Mouse (Mus musculus): ENCODE measurements around the gene Tbxas1. TPM values are rescaled to one million over a fixed set of nuclear protein-coding genes. Genes with fewer than 3 reads are reported as not detected.

Tbxas1 gene
- polyA plus RNA-seq, 1 experiment from 2014 or later, result 1.5 TPM

DNA sequence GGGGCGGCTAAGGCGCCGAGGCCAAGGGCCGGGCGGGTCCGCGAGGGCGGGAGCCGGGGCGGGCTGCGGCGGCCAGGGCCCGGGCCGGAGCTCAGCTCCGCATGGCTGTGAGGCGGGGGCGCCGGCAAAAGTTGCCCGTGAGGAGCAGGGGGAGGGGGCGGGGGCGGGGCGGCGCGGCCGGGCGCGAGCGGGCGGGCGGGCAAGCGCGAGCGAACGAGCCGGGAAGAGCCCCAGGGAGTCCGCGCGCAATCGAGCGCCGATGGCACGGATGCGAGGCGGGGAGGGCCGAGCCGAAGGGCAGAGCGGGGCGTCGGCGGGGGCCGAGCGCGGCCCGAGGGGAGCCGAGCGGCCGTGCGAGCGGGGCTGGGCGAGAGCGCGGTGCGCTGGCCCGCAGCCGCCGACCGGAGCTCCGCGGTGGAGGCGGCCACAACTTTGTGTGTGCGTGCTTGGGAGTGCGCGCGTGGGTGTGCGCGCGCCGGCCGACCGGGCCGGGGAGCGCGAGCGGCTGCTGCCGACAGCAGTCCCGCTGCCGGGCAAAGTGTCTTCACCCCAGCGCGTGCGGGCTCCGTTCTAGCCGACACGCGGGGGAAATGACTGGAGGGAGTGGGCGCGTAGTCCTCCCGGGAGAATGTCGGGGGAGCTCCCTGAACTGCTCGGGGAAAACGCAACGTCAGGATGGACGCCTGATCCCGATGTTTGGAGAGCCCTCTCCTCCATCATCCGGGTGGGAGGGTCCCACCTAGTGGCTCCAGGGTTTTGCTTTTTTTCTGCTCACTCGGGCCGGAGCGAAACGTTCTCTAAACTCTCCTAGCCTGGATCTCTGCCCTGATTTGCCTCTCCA is 1.1 kb downstream of the Tbxas1 start, which contains the start of gene Hipk2:
Hipk2 (minus strand) TSS at position 95 of the 841 bp plus-strand sequence.
- H3K4me3 ChIP-seq (ENCODE audit: low read depth, low read length), result peak within 1 kb of the TSS; percentile 100
- H3K9me3 ChIP-seq (ENCODE audit: control insufficient read depth, low read length), result no peaks in the 10 kb centered on the region
- H3K27me3 ChIP-seq (ENCODE audit: control insufficient read depth, insufficient read depth, low read length), result no peaks in the 10 kb centered on the region
- DNase-seq (ENCODE audit: low spot score) (peak; percentile 94), ATAC-seq (ENCODE audit: insufficient read depth, low FRiP score, low TSS enrichment) (peak; percentile 85)
- peak within 1 kb of the TSS; percentile 100 for H3K9ac ChIP-seq (ENCODE audit: low read length)
- H3K4me1 ChIP-seq (ENCODE audit: control insufficient read depth, insufficient read depth, low read length), result peaks cover 24% of the 10 kb centered on the region
- peak within 1 kb of the TSS; percentile 69 for H3K4me2 ChIP-seq (ENCODE audit: low read depth)
- H3K27ac ChIP-seq (ENCODE audit: low read depth, low read length), result peak within 1 kb of the TSS; percentile 92
- H3K36me3 ChIP-seq (ENCODE audit: control insufficient read depth, insufficient read depth, low read length), result no peaks in the 10 kb centered on the region
- 0% methylated on average over 83 of the region's 108 CpGs for WGBS

DNA sequence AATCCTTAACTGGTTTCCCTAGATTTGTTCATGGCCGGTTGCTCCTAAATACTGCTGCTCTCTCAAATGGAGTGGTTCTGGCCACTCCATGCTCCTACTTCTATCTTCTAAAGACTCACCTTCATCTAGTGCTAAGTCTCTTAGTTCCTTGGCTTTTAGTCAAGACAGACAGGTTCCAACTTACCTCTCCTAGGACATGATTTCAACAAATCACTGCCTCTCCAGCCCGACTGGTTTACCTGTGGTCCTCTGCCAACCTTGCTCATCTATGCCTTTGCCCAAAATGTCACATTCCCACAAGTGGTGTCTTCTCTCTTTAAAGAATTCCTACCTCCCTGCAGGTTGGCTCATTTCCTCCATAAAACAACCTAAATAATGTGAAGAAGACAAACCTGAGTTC is 2.5 kb downstream of the Tbxas1 start:
- Histone ChIP-seq H3K4me2 (ENCODE audit: low read depth) (no peak overlapping the region), H3K9me3 (ENCODE audit: control insufficient read depth, low read length) (no peaks in the 10 kb centered on the region), H3K9ac (ENCODE audit: low read length) (no peak overlapping the region), H3K27me3 (ENCODE audit: control insufficient read depth, insufficient read depth, low read length) (no peaks in the 10 kb centered on the region), H3K27ac (ENCODE audit: low read depth, low read length) (no peak overlapping the region), H3K4me1 (ENCODE audit: control insufficient read depth, insufficient read depth, low read length) (peaks cover 10% of the 10 kb centered on the region), H3K4me3 (ENCODE audit: low read depth, low read length) (no peak overlapping the region), H3K36me3 (ENCODE audit: control insufficient read depth, insufficient read depth, low read length) (no peaks in the 10 kb centered on the region)
- ATAC-seq (ENCODE audit: insufficient read depth, low FRiP score, low TSS enrichment) (no peak), DNase-seq (ENCODE audit: low spot score) (no peak)
- WGBS, result 87% methylated on average over 2 of the region's 2 CpGs

DNA sequence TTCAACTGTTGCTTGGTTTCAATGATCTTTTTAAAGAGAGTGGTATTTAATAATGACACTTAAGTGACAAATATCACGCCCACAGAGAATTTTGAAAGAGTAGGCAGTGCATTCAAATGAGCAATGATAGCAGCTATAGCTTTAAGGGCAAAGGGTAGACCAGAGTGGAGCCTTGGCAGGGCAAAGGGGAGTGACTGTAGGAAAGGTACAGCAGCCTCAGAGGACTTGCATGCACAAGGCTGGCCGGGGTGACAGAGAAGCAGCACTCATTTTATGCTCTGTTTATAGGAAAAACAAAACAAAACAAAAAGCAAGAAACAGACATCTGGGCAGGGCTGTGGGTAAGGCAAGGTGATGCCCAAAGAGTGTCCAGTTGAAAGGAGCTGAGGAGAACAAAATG is 6.3 kb downstream of the Tbxas1 start:
- Histone ChIP-seq H3K36me3 (ENCODE audit: control insufficient read depth, insufficient read depth, low read length) (no peaks in the 10 kb centered on the region), H3K9ac (ENCODE audit: low read length) (no peak overlapping the region), H3K4me1 (ENCODE audit: control insufficient read depth, insufficient read depth, low read length) (no peaks in the 10 kb centered on the region; the same call in 1 of the 2 replicates), H3K4me2 (ENCODE audit: low read depth) (no peak overlapping the region), H3K4me3 (ENCODE audit: low read depth, low read length) (no peak overlapping the region), H3K27ac (ENCODE audit: low read depth, low read length) (no peak overlapping the region), H3K9me3 (ENCODE audit: control insufficient read depth, low read length) (no peaks in the 10 kb centered on the region), H3K27me3 (ENCODE audit: control insufficient read depth, insufficient read depth, low read length) (no peaks in the 10 kb centered on the region)
- ATAC-seq (ENCODE audit: insufficient read depth, low FRiP score, low TSS enrichment) (no peak), DNase-seq (ENCODE audit: low spot score) (no peak)
- WGBS, result 73% methylated on average over 2 of the region's 2 CpGs

DNA sequence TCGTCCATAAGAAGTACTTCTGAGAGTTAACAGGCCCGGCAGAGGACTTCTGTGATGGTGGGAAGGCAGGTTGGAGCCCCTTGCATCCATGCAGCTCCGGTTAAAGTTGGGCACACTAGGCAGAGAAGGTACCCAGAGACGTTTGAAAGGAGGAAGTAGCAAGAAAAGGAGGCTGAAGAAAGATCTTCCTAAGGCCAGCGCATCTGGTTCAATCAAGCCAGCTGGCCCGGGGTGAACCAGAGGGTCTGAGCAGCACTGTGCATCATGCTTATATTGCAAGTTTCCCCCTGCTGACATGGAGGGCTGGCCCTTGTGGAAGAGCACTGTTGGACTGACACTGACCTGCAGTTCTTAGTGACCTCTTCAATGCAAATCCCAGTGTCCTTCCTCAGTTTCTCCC is 6.8 kb downstream of the Tbxas1 start:
- 65% methylated on average over 6 of the region's 6 CpGs for WGBS

DNA sequence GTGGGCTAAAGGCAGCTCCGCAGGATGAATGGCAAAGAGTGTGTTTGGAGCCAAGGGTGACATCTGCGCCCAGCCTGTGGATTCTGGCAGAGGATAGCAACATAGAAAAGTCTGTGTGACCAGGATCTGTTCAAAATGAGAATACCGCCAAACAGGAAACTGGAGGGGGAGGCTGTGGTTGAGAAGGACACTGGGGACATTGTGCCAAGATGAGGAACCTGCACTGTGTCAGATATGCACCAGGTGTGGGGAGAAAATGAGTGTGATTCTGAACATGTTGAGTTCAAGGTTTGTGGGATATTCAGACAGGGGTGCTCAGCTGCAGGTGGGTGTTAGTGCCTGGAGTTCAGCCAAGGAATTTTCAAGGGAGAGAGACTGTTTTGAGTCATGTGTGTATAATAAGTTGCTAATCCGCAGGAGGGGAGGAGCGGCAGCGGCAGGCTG is 7.5 kb downstream of the Tbxas1 start:
- DNase-seq (ENCODE audit: low spot score) (no peak), ATAC-seq (ENCODE audit: insufficient read depth, low FRiP score, low TSS enrichment) (no peak)
- Histone ChIP-seq H3K4me1 (ENCODE audit: control insufficient read depth, insufficient read depth, low read length) (no peaks in the 10 kb centered on the region), H3K27me3 (ENCODE audit: control insufficient read depth, insufficient read depth, low read length) (no peaks in the 10 kb centered on the region), H3K9ac (ENCODE audit: low read length) (no peak overlapping the region), H3K9me3 (ENCODE audit: control insufficient read depth, low read length) (no peaks in the 10 kb centered on the region), H3K36me3 (ENCODE audit: control insufficient read depth, insufficient read depth, low read length) (no peaks in the 10 kb centered on the region), H3K27ac (ENCODE audit: low read depth, low read length) (no peak overlapping the region), H3K4me3 (ENCODE audit: low read depth, low read length) (no peak overlapping the region), H3K4me2 (ENCODE audit: low read depth) (no peak overlapping the region)
- WGBS, result 77% methylated on average over 6 of the region's 6 CpGs

More for the DNA sequence above, 6.8 kb downstream of the Tbxas1 start:
- no peak overlapping the region; the same call in 1 of the 2 replicates for H3K9ac ChIP-seq (ENCODE audit: low read length)
- no peak overlapping the region for H3K4me3 ChIP-seq (ENCODE audit: low read depth, low read length)
- H3K4me1 ChIP-seq (ENCODE audit: control insufficient read depth, insufficient read depth, low read length), result no peaks in the 10 kb centered on the region; the same call in 1 of the 2 replicates
- no peak for DNase-seq (ENCODE audit: low spot score)
- no peak for ATAC-seq (ENCODE audit: insufficient read depth, low FRiP score, low TSS enrichment)
- H3K27ac ChIP-seq (ENCODE audit: low read depth, low read length), result no peak overlapping the region
- no peaks in the 10 kb centered on the region for H3K9me3 ChIP-seq (ENCODE audit: control insufficient read depth, low read length)
- no peaks in the 10 kb centered on the region for H3K36me3 ChIP-seq (ENCODE audit: control insufficient read depth, insufficient read depth, low read length)
- no peaks in the 10 kb centered on the region for H3K27me3 ChIP-seq (ENCODE audit: control insufficient read depth, insufficient read depth, low read length)
- no peak overlapping the region for H3K4me2 ChIP-seq (ENCODE audit: low read depth)

DNA sequence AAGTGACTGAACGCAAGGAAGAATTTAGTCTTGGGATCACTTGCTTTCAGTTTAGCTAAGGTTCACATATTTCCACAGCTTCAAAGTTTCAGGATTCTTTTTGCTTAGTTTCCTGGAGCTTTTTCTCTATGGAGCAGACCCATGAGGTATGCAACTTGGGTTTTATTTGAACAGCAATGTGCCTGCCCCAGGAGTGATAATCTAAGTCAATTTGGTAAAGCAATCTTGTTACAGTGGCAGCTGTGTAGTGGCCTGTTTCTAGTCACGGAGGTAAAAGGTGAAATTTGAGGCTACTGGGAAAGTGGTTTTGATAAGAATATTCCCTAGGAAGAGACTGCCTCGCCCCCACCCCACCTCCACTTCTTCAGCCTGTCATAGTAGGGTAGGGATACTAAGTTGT is 9.3 kb downstream of the Tbxas1 start:
- Histone ChIP-seq H3K9ac (ENCODE audit: low read length) (no peak overlapping the region), H3K27ac (ENCODE audit: low read depth, low read length) (no peak overlapping the region), H3K4me3 (ENCODE audit: low read depth, low read length) (no peak overlapping the region), H3K36me3 (ENCODE audit: control insufficient read depth, insufficient read depth, low read length) (no peaks in the 10 kb centered on the region), H3K27me3 (ENCODE audit: control insufficient read depth, insufficient read depth, low read length) (no peaks in the 10 kb centered on the region), H3K4me1 (ENCODE audit: control insufficient read depth, insufficient read depth, low read length) (no peaks in the 10 kb centered on the region), H3K4me2 (ENCODE audit: low read depth) (no peak overlapping the region), H3K9me3 (ENCODE audit: control insufficient read depth, low read length) (no peaks in the 10 kb centered on the region)
- 85% methylated on average over 3 of the region's 3 CpGs for WGBS
- no peak for ATAC-seq (ENCODE audit: insufficient read depth, low FRiP score, low TSS enrichment)
- DNase-seq (ENCODE audit: low spot score), result no peak

DNA sequence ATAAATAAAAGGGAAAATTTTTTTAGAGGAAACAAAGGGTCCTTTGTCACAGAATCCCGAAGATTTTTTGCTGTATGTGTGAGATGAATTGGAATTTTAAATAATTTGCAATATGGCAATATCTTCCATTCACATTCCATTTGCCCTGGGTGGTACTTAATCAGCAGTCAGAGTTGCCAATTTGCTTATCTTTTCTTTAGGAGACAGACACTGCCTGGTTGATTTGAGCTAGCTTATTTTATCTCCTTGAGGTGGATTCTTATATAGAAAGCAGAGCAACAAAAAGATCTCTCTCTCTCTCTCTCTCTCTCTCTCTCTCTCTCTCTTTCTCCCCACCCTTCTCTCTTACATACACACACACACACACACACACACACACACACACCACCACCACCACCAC is 9.9 kb downstream of the Tbxas1 start:
- ATAC-seq (ENCODE audit: insufficient read depth, low FRiP score, low TSS enrichment), result no peak
- Histone ChIP-seq H3K4me2 (ENCODE audit: low read depth) (no peak overlapping the region), H3K9ac (ENCODE audit: low read length) (no peak overlapping the region), H3K36me3 (ENCODE audit: control insufficient read depth, insufficient read depth, low read length) (no peaks in the 10 kb centered on the region), H3K27me3 (ENCODE audit: control insufficient read depth, insufficient read depth, low read length) (no peaks in the 10 kb centered on the region), H3K4me1 (ENCODE audit: control insufficient read depth, insufficient read depth, low read length) (no peaks in the 10 kb centered on the region), H3K4me3 (ENCODE audit: low read depth, low read length) (no peak overlapping the region), H3K9me3 (ENCODE audit: control insufficient read depth, low read length) (no peaks in the 10 kb centered on the region), H3K27ac (ENCODE audit: low read depth, low read length) (no peak overlapping the region)
- DNase-seq (ENCODE audit: low spot score), result no peak
- 77% methylated on average over 1 of the region's 1 CpGs for WGBS

DNA sequence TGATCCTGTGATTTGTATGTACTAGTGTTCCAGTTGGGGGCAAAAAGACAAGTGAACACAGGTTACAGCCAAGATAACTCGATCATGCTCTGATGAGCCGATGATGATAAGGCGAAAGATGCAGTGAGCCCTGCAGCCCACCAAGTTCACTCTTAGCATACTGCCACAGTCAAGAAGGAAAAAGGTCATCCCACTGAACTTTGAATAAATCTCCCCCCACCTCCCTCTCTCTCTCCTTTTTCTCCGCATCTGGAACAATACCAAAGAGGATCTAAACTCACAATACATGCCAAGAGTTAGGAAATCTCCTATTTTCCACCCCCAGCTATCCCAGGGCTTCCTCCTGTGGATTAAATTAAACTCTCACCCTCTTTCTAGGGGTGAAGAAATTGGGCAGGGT is 12.2 kb downstream of the Tbxas1 start:
- H3K4me1 ChIP-seq (ENCODE audit: control insufficient read depth, insufficient read depth, low read length), result no peaks in the 10 kb centered on the region
- no peak for DNase-seq (ENCODE audit: low spot score)
- H3K27ac ChIP-seq (ENCODE audit: low read depth, low read length), result no peak overlapping the region
- no peak overlapping the region for H3K9ac ChIP-seq (ENCODE audit: low read length)
- H3K4me2 ChIP-seq (ENCODE audit: low read depth), result no peak overlapping the region
- no peaks in the 10 kb centered on the region for H3K36me3 ChIP-seq (ENCODE audit: control insufficient read depth, insufficient read depth, low read length)
- H3K27me3 ChIP-seq (ENCODE audit: control insufficient read depth, insufficient read depth, low read length), result no peaks in the 10 kb centered on the region
- H3K9me3 ChIP-seq (ENCODE audit: control insufficient read depth, low read length), result no peaks in the 10 kb centered on the region
- ATAC-seq (ENCODE audit: insufficient read depth, low FRiP score, low TSS enrichment), result no peak
- no peak overlapping the region for H3K4me3 ChIP-seq (ENCODE audit: low read depth, low read length)
- WGBS, result 91% methylated on average over 4 of the region's 4 CpGs

DNA sequence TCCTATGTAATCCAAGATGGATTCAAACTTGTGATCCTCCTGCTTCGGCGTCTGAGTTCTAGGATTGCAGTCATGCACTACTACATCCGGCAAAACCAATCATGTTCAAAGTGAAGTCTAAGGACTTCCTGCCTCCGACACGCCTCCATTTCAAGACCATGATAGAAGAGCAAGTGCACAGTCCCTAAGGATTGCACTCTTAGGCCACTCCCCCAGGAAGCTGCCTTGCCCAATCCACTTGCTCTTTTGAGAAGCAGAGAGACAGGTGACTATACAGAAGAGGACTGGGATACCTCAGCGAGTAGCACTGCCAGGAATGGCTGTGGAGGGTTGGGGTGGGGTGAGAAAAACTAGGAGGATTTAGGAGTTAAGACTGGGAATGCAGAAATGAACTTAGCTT is 14.0 kb downstream of the Tbxas1 start:
- H3K4me3 ChIP-seq (ENCODE audit: low read depth, low read length), result no peak overlapping the region
- WGBS, result 76% methylated on average over 6 of the region's 6 CpGs
- DNase-seq (ENCODE audit: low spot score), result no peak
- no peaks in the 10 kb centered on the region for H3K36me3 ChIP-seq (ENCODE audit: control insufficient read depth, insufficient read depth, low read length)
- no peak overlapping the region for H3K27ac ChIP-seq (ENCODE audit: low read depth, low read length)
- no peak for ATAC-seq (ENCODE audit: insufficient read depth, low FRiP score, low TSS enrichment)
- no peaks in the 10 kb centered on the region for H3K27me3 ChIP-seq (ENCODE audit: control insufficient read depth, insufficient read depth, low read length)
- no peaks in the 10 kb centered on the region for H3K9me3 ChIP-seq (ENCODE audit: control insufficient read depth, low read length)
- no peak overlapping the region for H3K9ac ChIP-seq (ENCODE audit: low read length)
- no peak overlapping the region for H3K4me2 ChIP-seq (ENCODE audit: low read depth)
- H3K4me1 ChIP-seq (ENCODE audit: control insufficient read depth, insufficient read depth, low read length), result no peaks in the 10 kb centered on the region
